Mouse (Mus musculus) CH12F3 (cell line): ENCODE data around the gene Igdcc3.

ENCODE experiments used
- in situ Hi-C: fragments of 300-500 bp; cut with MboI; formaldehyde crosslinking; loops from 2 replicates; pipeline ENCODE4 v1.14.3; 2020; ENCODE audit warnings: low sequenced_read_pairs

The Igdcc3 gene

GRCm38 (mm10) chr9:65140936-65141305 lies at the start of gene Igdcc3:
Gene Igdcc3, plus strand, starts transcription at chr9:65141189.
- in situ Hi-C loops = no loop called here

- in situ Hi-C loops = no loop called here
Observed at GRCm38 (mm10) chr9:65094237-65094636, 46.8 kb upstream of the Igdcc3 start.

DNA sequence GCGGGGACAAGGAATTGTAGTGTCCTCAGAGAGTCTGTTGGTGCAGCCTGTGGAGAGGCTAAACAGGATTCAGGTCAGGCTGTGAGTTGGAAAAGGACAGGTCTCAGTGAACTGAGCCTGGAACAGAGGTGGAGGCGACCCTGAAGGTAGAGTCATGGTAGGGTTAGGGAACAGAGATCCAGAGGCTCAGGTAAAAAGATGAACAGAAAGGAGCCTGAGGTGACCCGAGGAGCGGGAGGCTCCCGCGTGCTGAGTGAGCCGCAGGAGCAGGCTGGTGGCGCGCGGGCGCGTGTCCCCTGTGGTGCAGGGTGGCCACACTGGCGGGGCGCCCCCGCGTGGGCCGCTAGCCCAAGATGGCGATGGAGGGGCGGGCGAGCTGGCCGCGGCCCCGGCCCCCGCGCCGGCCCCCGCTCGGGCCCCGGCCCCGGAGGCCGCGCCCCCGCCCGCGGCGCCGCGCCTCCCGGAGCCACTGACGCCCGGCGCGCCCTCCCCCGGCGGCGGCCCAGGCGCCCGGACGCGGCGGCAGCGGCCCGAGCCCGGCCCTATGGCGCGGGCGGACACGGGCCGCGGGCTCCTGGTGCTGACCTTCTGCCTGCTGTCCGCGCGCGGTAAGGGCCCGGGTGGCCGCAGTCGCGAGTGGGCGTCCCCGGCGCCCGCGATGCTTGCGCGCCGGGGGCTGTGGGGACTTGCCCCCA lies 39.9 kb upstream of the Igdcc3 start, which contains the start of gene Igdcc4:
Gene Igdcc4 (plus strand): TSS at position 496 of the 695 bp plus-strand sequence.
- in situ Hi-C loops = no loop called here

GRCm38 (mm10) chr9:65101686-65102376 lies 39.2 kb upstream of the Igdcc3 start:
- in situ Hi-C loops = no loop called here

DNA sequence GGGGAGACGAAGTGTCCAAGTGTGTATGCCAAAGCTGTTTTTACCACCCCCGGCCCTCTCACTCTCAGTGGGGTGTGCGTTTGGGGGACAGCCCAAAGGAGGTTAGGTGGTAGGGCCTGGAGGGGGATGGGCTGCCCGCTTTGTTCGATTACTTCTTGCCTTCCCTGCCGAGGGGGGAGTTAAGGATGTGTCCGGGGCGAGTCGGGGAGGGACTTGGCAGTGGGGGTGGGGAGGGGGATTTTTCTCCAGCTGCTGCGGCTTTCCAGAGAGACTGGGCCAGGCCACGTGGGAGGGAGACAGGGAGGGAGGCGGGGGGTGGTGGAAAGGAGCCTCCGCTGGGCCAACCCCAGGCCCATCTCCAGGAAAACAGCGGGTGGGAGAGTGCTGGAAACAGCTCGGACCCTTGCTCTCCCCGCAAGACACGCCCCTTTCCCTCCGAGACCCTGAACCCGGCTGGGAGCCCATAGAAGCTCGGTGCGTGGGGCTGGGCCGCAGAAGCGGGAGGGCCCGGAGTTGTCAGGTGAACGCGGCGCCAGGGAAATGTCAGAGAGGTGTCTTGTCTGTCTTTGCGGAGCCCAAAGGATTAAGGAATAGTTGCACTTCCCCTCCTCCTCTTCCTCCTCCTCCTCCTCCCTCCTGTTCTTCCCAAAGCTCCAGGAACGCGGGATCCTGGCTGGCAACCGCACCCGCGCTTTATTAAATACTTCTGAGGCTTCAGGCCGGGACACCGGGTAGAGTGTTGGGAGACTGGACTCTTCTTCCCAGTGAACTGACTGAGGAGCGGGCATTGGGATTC lies 38.4 kb upstream of the Igdcc3 start:
- in situ Hi-C loops = no loop called here

- in situ Hi-C loops = no loop called here
Observed at GRCm38 (mm10) chr9:65103173-65103752, 37.7 kb upstream of the Igdcc3 start.

DNA sequence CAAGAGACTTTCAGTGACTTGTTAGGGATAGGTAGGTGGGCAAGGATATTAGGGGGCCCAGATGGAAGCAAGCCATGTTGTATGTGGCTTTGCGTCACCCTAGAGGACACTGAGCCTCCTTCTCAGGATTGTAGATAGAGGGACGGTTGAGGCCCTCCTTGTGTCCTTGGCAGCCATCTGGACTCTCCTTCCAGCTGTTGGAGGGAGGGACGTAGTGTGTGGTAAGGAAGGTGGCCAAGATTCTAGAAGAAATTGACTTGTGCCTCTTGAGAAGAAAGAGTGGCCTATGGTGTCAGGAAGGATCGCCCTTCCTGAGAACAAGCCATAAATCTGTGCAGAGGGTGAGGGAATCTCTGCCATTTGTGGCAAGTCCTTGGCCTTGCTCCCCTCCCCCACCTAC lies 34.2 kb upstream of the Igdcc3 start:
- in situ Hi-C loops = no loop called here

GRCm38 (mm10) chr9:65107893-65108292 lies 33.1 kb upstream of the Igdcc3 start:
- in situ Hi-C loops = no loop called here

- in situ Hi-C loops = no loop called here
Observed at GRCm38 (mm10) chr9:65109132-65110072, 31.6 kb upstream of the Igdcc3 start.

DNA sequence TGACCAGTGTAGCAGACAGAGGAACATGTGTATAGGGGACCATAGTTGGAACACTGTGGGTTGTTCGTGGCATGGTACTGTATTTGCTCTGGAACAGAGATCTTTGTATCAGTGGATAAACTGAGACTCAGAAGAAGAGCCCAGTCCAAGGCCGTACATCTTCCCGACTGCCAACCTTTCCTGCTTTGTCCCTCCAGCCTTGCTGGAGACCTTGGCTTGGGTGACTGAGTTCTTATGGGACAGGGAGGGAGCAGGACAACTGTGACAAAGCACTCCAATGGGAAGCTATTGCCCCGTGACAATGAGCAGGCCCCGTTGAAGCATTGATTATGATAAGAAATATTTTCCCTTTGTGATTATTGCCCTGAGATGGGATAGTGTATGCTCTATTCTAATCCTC lies 29.3 kb upstream of the Igdcc3 start:
- in situ Hi-C loops = no loop called here

DNA sequence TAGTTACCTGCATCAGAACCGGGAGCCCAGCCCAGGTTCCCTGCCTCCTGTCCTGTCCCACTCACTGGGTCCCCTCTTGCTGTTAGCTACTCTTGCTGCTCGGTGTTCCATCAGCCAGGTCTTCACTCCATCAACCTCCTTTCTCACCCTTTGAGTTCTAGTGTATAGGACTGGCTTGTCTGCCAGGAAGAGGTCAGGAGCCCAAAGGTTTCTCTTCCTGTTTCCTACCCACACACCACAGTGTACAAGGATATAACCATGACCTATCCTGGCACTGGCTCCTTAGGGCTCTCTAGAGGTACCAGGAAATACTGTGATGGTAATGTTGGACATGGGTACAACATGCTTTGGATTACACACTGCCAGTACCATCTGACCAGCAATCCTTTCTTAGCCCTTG lies 27.3 kb upstream of the Igdcc3 start:
- in situ Hi-C loops = no loop called here

- in situ Hi-C loops = no loop called here
Observed at GRCm38 (mm10) chr9:65115891-65116290, 25.1 kb upstream of the Igdcc3 start.

DNA sequence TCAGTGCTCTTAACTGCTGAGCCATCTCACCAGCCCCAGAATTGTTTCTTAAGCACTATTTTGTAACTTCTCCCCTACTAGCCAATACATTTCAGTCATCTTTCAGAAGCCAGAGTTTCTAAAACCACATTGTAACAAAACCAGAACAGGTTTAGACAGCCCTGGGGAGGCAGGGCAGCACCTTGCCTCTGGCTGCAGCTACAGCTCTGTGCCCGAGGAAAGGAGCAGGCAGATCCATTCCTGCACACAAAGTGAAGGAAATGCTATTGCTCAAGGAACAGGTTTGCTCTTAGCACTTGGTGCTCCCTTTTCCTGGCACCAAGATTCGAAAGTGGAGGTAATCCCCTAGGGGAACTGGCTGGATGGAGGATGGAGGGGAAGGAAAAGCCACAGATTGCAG lies 23.5 kb upstream of the Igdcc3 start:
- in situ Hi-C loops = no loop called here

DNA sequence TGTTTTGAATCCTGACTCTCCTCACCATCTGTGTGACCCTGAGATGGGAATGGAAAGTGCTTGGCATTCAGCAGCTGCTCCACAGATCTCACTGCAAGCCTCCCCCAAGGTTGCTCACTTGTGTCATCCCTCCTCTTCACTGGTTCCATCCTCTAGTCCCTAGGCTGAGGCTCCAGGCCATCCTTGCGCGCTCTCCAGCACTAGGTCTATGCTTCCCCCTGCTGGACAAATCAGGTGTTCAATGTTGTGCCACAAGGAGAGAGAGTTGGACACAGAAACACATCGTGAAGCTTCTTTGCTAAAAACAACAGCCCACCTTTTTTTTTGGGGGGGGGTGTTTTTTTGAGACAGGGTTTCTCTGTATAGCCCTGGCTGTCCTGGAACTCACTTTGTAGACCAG lies 20.1 kb upstream of the Igdcc3 start:
- in situ Hi-C loops = no loop called here

GRCm38 (mm10) chr9:65122545-65122944 lies 18.4 kb upstream of the Igdcc3 start:
- in situ Hi-C loops = no loop called here

GRCm38 (mm10) chr9:65123552-65124168 lies 17.3 kb upstream of the Igdcc3 start:
- in situ Hi-C loops = no loop called here

DNA sequence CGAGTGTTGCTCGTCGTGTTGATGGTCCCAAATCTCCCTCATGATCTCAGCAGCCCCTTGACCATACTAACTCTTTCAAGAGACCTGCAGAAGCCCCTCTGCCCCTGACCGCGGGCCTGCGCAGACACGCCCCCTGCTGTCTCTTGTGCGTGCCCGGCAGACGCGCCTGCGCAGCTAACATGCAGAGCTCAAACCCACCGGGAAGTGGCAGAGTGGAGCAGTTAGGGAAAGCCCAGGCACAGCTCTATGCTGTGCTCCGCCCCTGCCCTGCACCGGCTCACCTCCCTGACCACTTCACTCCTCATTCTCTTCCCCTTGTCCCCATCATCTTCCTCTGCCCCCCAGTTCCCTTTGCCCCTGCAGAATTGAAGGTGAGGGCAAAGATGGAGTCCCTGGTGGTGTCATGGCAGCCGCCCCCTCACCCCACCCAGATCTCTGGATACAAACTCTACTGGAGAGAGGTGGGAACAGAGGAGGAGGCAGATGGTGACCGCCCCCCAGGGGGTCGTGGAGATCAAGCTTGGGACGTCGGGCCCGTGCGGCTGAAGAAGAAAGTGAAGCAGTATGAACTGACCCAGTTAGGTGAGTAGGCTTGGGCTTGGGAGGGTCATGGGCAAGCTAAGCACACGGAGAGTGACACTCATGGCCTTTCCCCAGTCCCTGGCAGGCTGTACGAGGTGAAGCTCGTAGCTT lies 12.7 kb upstream of the Igdcc3 start:
- in situ Hi-C loops = no loop called here

DNA sequence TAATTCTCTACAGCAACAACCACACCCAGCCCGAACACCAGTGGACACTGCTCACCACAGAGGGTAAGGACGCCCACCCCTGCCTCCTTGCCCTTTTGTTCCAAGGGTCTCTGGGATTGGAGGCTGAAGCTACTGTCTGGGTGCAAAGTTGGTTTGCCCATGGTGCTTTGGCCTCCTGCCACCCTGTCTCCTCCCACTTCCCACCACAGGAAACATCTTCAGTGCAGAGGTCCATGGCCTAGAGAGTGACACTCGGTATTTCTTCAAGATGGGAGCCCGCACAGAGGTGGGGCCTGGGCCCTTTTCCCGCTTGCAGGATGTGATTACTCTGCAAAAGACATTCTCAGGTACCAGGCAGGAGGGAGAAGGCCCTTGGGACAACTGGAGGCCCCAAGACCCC lies 9.3 kb upstream of the Igdcc3 start:
- in situ Hi-C loops = no loop called here

- in situ Hi-C loops = no loop called here
Observed at GRCm38 (mm10) chr9:65133739-65134138, 7.2 kb upstream of the Igdcc3 start.
